Mouse (Mus musculus) forebrain, embryonic 15.5 days (tissue): ENCODE results near the gene Mycbp2. TPM values are rescaled to one million over a fixed set of nuclear protein-coding genes. Genes with fewer than 3 reads are reported as not detected.

Source experiments
- ATAC-seq: fragments of 200-750 bp; cut with Nextera tagmentation; replicated peaks from 2 replicates; pipeline ENCODE4 v1.8.0; 2017; ENCODE audit warnings: mild to moderate bottlenecking, moderate TSS enrichment, moderate library complexity
- H3K27ac ChIP-seq: fragments of 300-500 bp; sonication (generic); replicated peaks from 2 replicates; pipeline ENCODE4 v1.5.1; 2015; ENCODE audit warnings: mild to moderate bottlenecking, inconsistent platforms
- H3K27me3 ChIP-seq: fragments of 300-500 bp; sonication (generic); 2 replicates; pipeline ENCODE4 v1.6.1; 2015; ENCODE audit warnings: inconsistent platforms
- H3K36me3 ChIP-seq: fragments of 300-500 bp; sonication (generic); 2 replicates; pipeline ENCODE4 v1.6.1; 2015; ENCODE audit warnings: mild to moderate bottlenecking, inconsistent platforms
- H3K4me1 ChIP-seq: fragments of 300-500 bp; sonication (generic); 2 replicates; pipeline ENCODE4 v1.6.1; 2015; ENCODE audit warnings: inconsistent platforms
- H3K4me2 ChIP-seq: fragments of 300-500 bp; sonication (generic); replicated peaks from 2 replicates; pipeline ENCODE4 v1.6.1; 2015; ENCODE audit warnings: mild to moderate bottlenecking, inconsistent platforms
- H3K4me3 ChIP-seq: fragments of 300-500 bp; sonication (generic); 2 replicates; pipeline ENCODE4 v1.5.1; 2015; ENCODE audit warnings: mild to moderate bottlenecking, inconsistent platforms
- H3K9ac ChIP-seq: fragments of 300-500 bp; sonication (generic); replicated peaks from 2 replicates; pipeline ENCODE4 v1.6.1; 2015; ENCODE audit warnings: mild to moderate bottlenecking, inconsistent platforms
- H3K9me3 ChIP-seq: fragments of 300-500 bp; sonication (generic); 2 replicates; pipeline ENCODE4 v1.6.1; 2016; ENCODE audit warnings: inconsistent platforms
- WGBS: fragments of 180-500 bp; shearing (Covaris S2); methylation state at CpG from one replicate; pipeline ENCODE4 v1.1.7; 2015; ENCODE audit warnings: mixed read lengths; 5-methylcytosine and 5-hydroxymethylcytosine counted together
- polyA plus RNA-seq: library from polyadenylated mRNA; unstranded; fragments of >200 nt; fragmentation: Nextera tagmentation; extraction: Ambion mirVana; gene quantifications from 2 replicates; pipeline ENCODE4 v1.2.1, GENCODE M21; 2015

The Mycbp2 gene
- polyA plus RNA-seq, 1 experiment from 2014 or later, result 51.8 TPM

GRCm38 (mm10) chr14:103098587-103099235 lies 247.9 kb downstream of the Mycbp2 start:
- no peaks in the 10 kb centered on the region for H3K27me3 ChIP-seq
- no peaks in the 10 kb centered on the region for H3K9me3 ChIP-seq
- peak; percentile 82 for ATAC-seq
- H3K4me1 ChIP-seq, result peaks cover 38% of the 10 kb centered on the region
- under 1% methylated on average over 78 of the region's 86 CpGs for WGBS
- peak overlapping the region; percentile 97 for H3K9ac ChIP-seq
- peak overlapping the region; percentile 99 for H3K27ac ChIP-seq
- H3K4me3 ChIP-seq, result peak overlapping the region; percentile 74
- peak overlapping the region; percentile 81 for H3K4me2 ChIP-seq
- no peaks in the 10 kb centered on the region; the same call in 1 of the 2 replicates for H3K36me3 ChIP-seq

- peak overlapping the region; percentile 97 for H3K9ac ChIP-seq
- peak overlapping the region; percentile 99; the same call in 1 of the 2 replicates for H3K27ac ChIP-seq
- ATAC-seq, result no peak
- H3K27me3 ChIP-seq, result no peaks in the 10 kb centered on the region
- H3K4me1 ChIP-seq, result peaks cover 42% of the 10 kb centered on the region
- H3K9me3 ChIP-seq, result no peaks in the 10 kb centered on the region
- H3K4me2 ChIP-seq, result peak overlapping the region; percentile 81
- no peaks in the 10 kb centered on the region; the same call in 1 of the 2 replicates for H3K36me3 ChIP-seq
- 2% methylated on average over 2 of the region's 2 CpGs for WGBS
- H3K4me3 ChIP-seq, result peak overlapping the region; percentile 74
Measured at GRCm38 (mm10) chr14:103098213-103098586, 248.4 kb downstream of the Mycbp2 start.

- no peaks in the 10 kb centered on the region for H3K9me3 ChIP-seq
- H3K4me3 ChIP-seq, result no peak overlapping the region
- H3K36me3 ChIP-seq, result no peaks in the 10 kb centered on the region; the same call in 1 of the 2 replicates
- H3K4me2 ChIP-seq, result no peak overlapping the region; the same call in 1 of the 2 replicates
- peaks cover 45% of the 10 kb centered on the region for H3K4me1 ChIP-seq
- no peaks in the 10 kb centered on the region for H3K27me3 ChIP-seq
- H3K9ac ChIP-seq, result no peak overlapping the region
- ATAC-seq, result no peak
- WGBS, result 62% methylated on average over 6 of the region's 6 CpGs
- no peak overlapping the region for H3K27ac ChIP-seq
Measured at GRCm38 (mm10) chr14:103096621-103097020, 250.0 kb downstream of the Mycbp2 start.

- Histone ChIP-seq H3K4me2 (no peak overlapping the region), H3K9ac (no peak overlapping the region), H3K9me3 (no peaks in the 10 kb centered on the region), H3K27me3 (no peaks in the 10 kb centered on the region), H3K36me3 (peaks cover 6% of the 10 kb centered on the region; the same call in 1 of the 2 replicates), H3K4me1 (peaks cover 45% of the 10 kb centered on the region), H3K27ac (no peak overlapping the region), H3K4me3 (no peak overlapping the region)
- WGBS, result 93% methylated on average over 8 of the region's 8 CpGs
- no peak for ATAC-seq
Measured at GRCm38 (mm10) chr14:103095826-103096225, 250.8 kb downstream of the Mycbp2 start.

GRCm38 (mm10) chr14:103095036-103095435 lies 251.6 kb downstream of the Mycbp2 start:
- WGBS, result 84% methylated on average over 8 of the region's 8 CpGs
- H3K27me3 ChIP-seq, result no peaks in the 10 kb centered on the region
- no peak overlapping the region for H3K4me3 ChIP-seq
- H3K9me3 ChIP-seq, result no peaks in the 10 kb centered on the region
- ATAC-seq, result no peak
- H3K4me2 ChIP-seq, result no peak overlapping the region
- H3K4me1 ChIP-seq, result peaks cover 45% of the 10 kb centered on the region
- peaks cover 6% of the 10 kb centered on the region; the same call in 1 of the 2 replicates for H3K36me3 ChIP-seq
- H3K27ac ChIP-seq, result no peak overlapping the region
- H3K9ac ChIP-seq, result no peak overlapping the region

- Histone ChIP-seq H3K9ac (no peak overlapping the region), H3K4me3 (no peak overlapping the region), H3K4me2 (no peak overlapping the region), H3K4me1 (peaks cover 45% of the 10 kb centered on the region), H3K36me3 (peaks cover 16% of the 10 kb centered on the region), H3K27me3 (no peaks in the 10 kb centered on the region), H3K27ac (no peak overlapping the region), H3K9me3 (no peaks in the 10 kb centered on the region)
- WGBS, result 85% methylated on average over 4 of the region's 4 CpGs
- ATAC-seq, result no peak
Measured at GRCm38 (mm10) chr14:103093670-103094069, 252.9 kb downstream of the Mycbp2 start.

- Histone ChIP-seq H3K9ac (no peak overlapping the region), H3K4me1 (peaks cover 45% of the 10 kb centered on the region), H3K27ac (no peak overlapping the region), H3K4me3 (no peak overlapping the region), H3K9me3 (no peaks in the 10 kb centered on the region), H3K27me3 (no peaks in the 10 kb centered on the region), H3K36me3 (peaks cover 19% of the 10 kb centered on the region), H3K4me2 (no peak overlapping the region)
- 83% methylated on average over 3 of the region's 3 CpGs for WGBS
- no peak for ATAC-seq
Measured at GRCm38 (mm10) chr14:103093236-103093635, 253.4 kb downstream of the Mycbp2 start.

GRCm38 (mm10) chr14:103088624-103089023 lies 258.0 kb downstream of the Mycbp2 start:
- Histone ChIP-seq H3K9me3 (no peaks in the 10 kb centered on the region), H3K4me2 (no peak overlapping the region), H3K4me1 (peaks cover 7% of the 10 kb centered on the region), H3K27ac (no peak overlapping the region), H3K4me3 (no peak overlapping the region), H3K27me3 (no peaks in the 10 kb centered on the region), H3K9ac (no peak overlapping the region), H3K36me3 (peaks cover 49% of the 10 kb centered on the region)
- no peak for ATAC-seq
- WGBS, result 74% methylated on average over 6 of the region's 6 CpGs

GRCm38 (mm10) chr14:103087846-103088245 lies 258.8 kb downstream of the Mycbp2 start:
- 0 out of 2 replicates have a peak, but pooled peaks cover 3% of the 10 kb centered on the region for H3K4me1 ChIP-seq
- no peak for ATAC-seq
- no peak overlapping the region for H3K27ac ChIP-seq
- no peaks in the 10 kb centered on the region for H3K27me3 ChIP-seq
- WGBS, result 92% methylated on average over 5 of the region's 5 CpGs
- H3K4me2 ChIP-seq, result no peak overlapping the region
- H3K4me3 ChIP-seq, result no peak overlapping the region
- H3K9ac ChIP-seq, result no peak overlapping the region
- H3K9me3 ChIP-seq, result no peaks in the 10 kb centered on the region
- H3K36me3 ChIP-seq, result peaks cover 53% of the 10 kb centered on the region

GRCm38 (mm10) chr14:103086671-103087324 lies 259.8 kb downstream of the Mycbp2 start:
- H3K4me3 ChIP-seq, result no peak overlapping the region
- no peaks in the 10 kb centered on the region for H3K4me1 ChIP-seq
- H3K9me3 ChIP-seq, result no peaks in the 10 kb centered on the region
- H3K27ac ChIP-seq, result no peak overlapping the region
- H3K4me2 ChIP-seq, result no peak overlapping the region
- ATAC-seq, result no peak
- H3K9ac ChIP-seq, result no peak overlapping the region
- H3K36me3 ChIP-seq, result peaks cover 56% of the 10 kb centered on the region
- WGBS, result 95% methylated on average over 4 of the region's 4 CpGs
- H3K27me3 ChIP-seq, result no peaks in the 10 kb centered on the region

GRCm38 (mm10) chr14:103085840-103086533 lies 260.6 kb downstream of the Mycbp2 start:
- Histone ChIP-seq H3K36me3 (peaks cover 51% of the 10 kb centered on the region), H3K27ac (no peak overlapping the region), H3K4me3 (no peak overlapping the region), H3K4me1 (no peaks in the 10 kb centered on the region), H3K9ac (no peak overlapping the region), H3K4me2 (no peak overlapping the region), H3K27me3 (no peaks in the 10 kb centered on the region), H3K9me3 (no peaks in the 10 kb centered on the region)
- ATAC-seq, result no peak
- 68% methylated on average over 1 of the region's 1 CpGs for WGBS
